Mouse (Mus musculus) G1E (cell line): Measurements from ENCODE around the gene Cyb5d1. TPM values are rescaled to one million over a fixed set of nuclear protein-coding genes. Genes with fewer than 3 reads are reported as not detected.

ENCODE experiments used
- ATAC-seq: 2 replicates; pipeline ENCODE4 v1.8.0; 2016; ENCODE audit warnings: mild to moderate bottlenecking; ENCODE audit not compliant: insufficient number of reproducible peaks, poor library complexity, low FRiP score, severe bottlenecking; ENCODE audit errors: extremely low read depth
- DNase-seq: peaks from one replicate; pipeline ENCODE4 v3.0.0; 2012; ENCODE audit warnings: low spot score
- H3K27me3 ChIP-seq: 2 replicates; pipeline ENCODE4 v1.6.1; 2012; ENCODE audit warnings: mild to moderate bottlenecking, low read length, inconsistent platforms; ENCODE audit not compliant: insufficient read depth
- H3K36me3 ChIP-seq: replicated peaks from 2 replicates; pipeline ENCODE3; 2012; ENCODE audit warnings: mild to moderate bottlenecking, inconsistent platforms
- H3K4me1 ChIP-seq: 2 replicates; pipeline ENCODE4 v1.6.1; 2012; ENCODE audit warnings: low read depth, low read length, inconsistent platforms, mixed read lengths; ENCODE audit not compliant: insufficient read depth
- H3K4me3 ChIP-seq: 2 replicates; pipeline ENCODE4 v1.5.1; 2012; ENCODE audit warnings: low read depth, mild to moderate bottlenecking, inconsistent platforms, low read length, moderate library complexity, mixed read lengths
- H3K9me3 ChIP-seq: replicated peaks from 2 replicates; pipeline ENCODE4 v1.6.1; 2012; ENCODE audit warnings: inconsistent platforms
- CTCF ChIP-seq: IDR thresholded peaks from 2 replicates; pipeline ENCODE4 v1.5.1; 2012; ENCODE audit warnings: low read depth, low read length, inconsistent platforms, mixed read lengths
- GATA1 ChIP-seq: IDR thresholded peaks from 2 replicates; pipeline ENCODE4 v1.6.1; 2012; ENCODE audit warnings: borderline replicate concordance, low read length, inconsistent platforms, mixed read lengths
- GATA2 ChIP-seq: IDR thresholded peaks from 2 replicates; pipeline ENCODE4 v1.6.1; 2012; ENCODE audit warnings: low read depth, low read length, inconsistent platforms, borderline replicate concordance
- POLR2AphosphoS5 ChIP-seq: IDR thresholded peaks from 2 replicates; pipeline ENCODE4 v1.6.1; 2012; ENCODE audit warnings: low read depth, low read length, inconsistent platforms; ENCODE audit not compliant: insufficient replicate concordance
- TAL1 ChIP-seq: conservative IDR thresholded peaks from 2 replicates; pipeline ENCODE4 v1.6.1; 2012; ENCODE audit warnings: low read depth, low read length, inconsistent platforms, mixed read lengths
- polyA plus RNA-seq: library from polyadenylated mRNA; stranded (reverse); fragments of >175 nt; gene quantifications from 2 replicates; pipeline ENCODE4 v1.2.3, GENCODE M21; 2012
- total RNA-seq, 2 experiments: library from RNA; stranded (forward) in 1 of 2; stranded (reverse) in 1 of 2; fragments of 200-1000 nt in 1 of 2; fragments of >200 nt in 1 of 2; fragmentation: Nextera tagmentation in 1 of 2; gene quantifications; 2 replicates each; pipeline ENCODE4 v1.2.3; 2014 to 2017

Gene Cyb5d1
- total and polyA plus RNA-seq, 3 experiments: 9.1 to 36.0 (median 24.0) TPM

- ATAC-seq (no peak), DNase-seq (no peak)
- H3K9me3 ChIP-seq: no peaks in the 10 kb centered on the region
- H3K27me3 ChIP-seq: no peaks in the 10 kb centered on the region
- no peak overlapping the region for H3K4me3 ChIP-seq
- TF ChIP-seq CTCF (no peak), GATA1 (no peak), GATA2 (no peak), TAL1 (no peak), POLR2AphosphoS5 (no peak)
- peaks cover 6% of the 10 kb centered on the region; the same call in 1 of the 2 replicates for H3K4me1 ChIP-seq
- H3K36me3 ChIP-seq: peaks cover 29% of the 10 kb centered on the region
Measured at GRCm38 (mm10) chr11:69384979-69385378, 10.5 kb downstream of the Cyb5d1 start.

- peaks cover 28% of the 10 kb centered on the region for H3K36me3 ChIP-seq
- no peaks in the 10 kb centered on the region for H3K9me3 ChIP-seq
- H3K4me1 ChIP-seq: peaks cover 2% of the 10 kb centered on the region; the same call in 1 of the 2 replicates
- no peak for DNase-seq
- no peak for ATAC-seq
- H3K4me3 ChIP-seq: no peak overlapping the region
- H3K27me3 ChIP-seq: no peaks in the 10 kb centered on the region
- TF ChIP-seq GATA2 (no peak), POLR2AphosphoS5 (no peak), CTCF (no peak), TAL1 (no peak), GATA1 (no peak)
Measured at GRCm38 (mm10) chr11:69382478-69383105, 12.8 kb downstream of the Cyb5d1 start.

GRCm38 (mm10) chr11:69381356-69381755 lies 14.1 kb downstream of the Cyb5d1 start:
- ATAC-seq: no peak
- Histone ChIP-seq H3K4me1 (peaks cover 2% of the 10 kb centered on the region; the same call in 1 of the 2 replicates), H3K36me3 (peaks cover 38% of the 10 kb centered on the region), H3K27me3 (no peaks in the 10 kb centered on the region), H3K4me3 (no peak overlapping the region), H3K9me3 (no peaks in the 10 kb centered on the region)
- DNase-seq: no peak
- TF ChIP-seq CTCF: no peak
- no peak for TF ChIP-seq GATA1
- TF ChIP-seq POLR2AphosphoS5: no peak
- TF ChIP-seq GATA2: no peak
- no peak for TF ChIP-seq TAL1

GRCm38 (mm10) chr11:69379600-69379999 lies 15.8 kb downstream of the Cyb5d1 start:
- Histone ChIP-seq H3K36me3 (peaks cover 42% of the 10 kb centered on the region), H3K4me3 (no peak overlapping the region), H3K4me1 (peaks cover 7% of the 10 kb centered on the region), H3K27me3 (no peaks in the 10 kb centered on the region), H3K9me3 (no peaks in the 10 kb centered on the region)
- ATAC-seq (no peak), DNase-seq (no peak)
- TF ChIP-seq GATA2: no peak
- no peak for TF ChIP-seq GATA1
- TF ChIP-seq POLR2AphosphoS5: no peak
- no peak for TF ChIP-seq TAL1
- no peak for TF ChIP-seq CTCF

- no peak for ATAC-seq
- no peak for TF ChIP-seq GATA2
- TF ChIP-seq GATA1: no peak
- no peak for TF ChIP-seq POLR2AphosphoS5
- no peak for TF ChIP-seq TAL1
- no peak for TF ChIP-seq CTCF
Measured at GRCm38 (mm10) chr11:69377766-69378165, 17.7 kb downstream of the Cyb5d1 start.

GRCm38 (mm10) chr11:69375646-69376045 lies 19.8 kb downstream of the Cyb5d1 start:
- peaks cover 39% of the 10 kb centered on the region for H3K36me3 ChIP-seq

More at GRCm38 (mm10) chr11:69377766-69378165, 17.7 kb downstream of the Cyb5d1 start:
- H3K36me3 ChIP-seq: peaks cover 35% of the 10 kb centered on the region
- no peak overlapping the region for H3K4me3 ChIP-seq
- no peaks in the 10 kb centered on the region for H3K27me3 ChIP-seq
- H3K9me3 ChIP-seq: no peaks in the 10 kb centered on the region
- H3K4me1 ChIP-seq: peaks cover 23% of the 10 kb centered on the region
- DNase-seq: no peak

More at GRCm38 (mm10) chr11:69375646-69376045, 19.8 kb downstream of the Cyb5d1 start:
- TF ChIP-seq TAL1: no peak
- TF ChIP-seq POLR2AphosphoS5: no peak
- no peak for TF ChIP-seq GATA1
- no peak for TF ChIP-seq CTCF
- TF ChIP-seq GATA2: no peak
- H3K9me3 ChIP-seq: no peaks in the 10 kb centered on the region
- ATAC-seq (no peak), DNase-seq (no peak)
- H3K4me1 ChIP-seq: peaks cover 44% of the 10 kb centered on the region
- no peaks in the 10 kb centered on the region for H3K27me3 ChIP-seq
- H3K4me3 ChIP-seq: no peak overlapping the region
